Mouse (Mus musculus) cerebellum, adult 2 months (tissue): ENCODE measurements around the gene Vwa8.

Experiments used
- CTCF ChIP-seq: fragments of 200-500 bp; IDR thresholded peaks from 2 replicates; pipeline ENCODE4 v1.5.1; 2011; ENCODE audit warnings: low read depth, mild to moderate bottlenecking, control low read depth, low read length, moderate library complexity, borderline replicate concordance; ENCODE audit not compliant: insufficient read depth
- POLR2A ChIP-seq: fragments of 200-500 bp; IDR thresholded peaks from 2 replicates; pipeline ENCODE4 v1.6.1; 2011; ENCODE audit warnings: low read length, control low read depth, borderline replicate concordance; ENCODE audit not compliant: insufficient read depth

- no peak for TF ChIP-seq CTCF
- TF ChIP-seq POLR2A: no peak
Measured at GRCm38 (mm10) chr14:79109375-79109774, 260.5 kb downstream of the Vwa8 start.
